Mouse (Mus musculus) testis, postnatal 10 days (tissue): ENCODE data around the gene Dctn3.

Experiments
- DNase-seq: peaks from one replicate; pipeline ENCODE4 v3.0.0; 2021; ENCODE audit warnings: low spot score

Gene Dctn3

GRCm38 (mm10) chr4:41671963-41672480, 50.9 kb downstream of the Dctn3 start:
- no peak for DNase-seq

GRCm38 (mm10) chr4:41671500-41671899, 51.5 kb downstream of the Dctn3 start:
- DNase-seq = no peak

- DNase-seq = no peak
These were observed 52.1 kb downstream of the Dctn3 start for GRCm38 (mm10) chr4:41670836-41671235.

GRCm38 (mm10) chr4:41666646-41667045, 56.3 kb downstream of the Dctn3 start:
- DNase-seq = no peak

- DNase-seq = no peak
These were observed 57.8 kb downstream of the Dctn3 start for GRCm38 (mm10) chr4:41665009-41665675.
